Mouse (Mus musculus): ENCODE measurements around the gene Gucy1b2. TPM values are rescaled to one million over a fixed set of nuclear protein-coding genes. Genes with fewer than 3 reads are reported as not detected.

Gene Gucy1b2
- polyA plus RNA-seq, 1 experiment from 2014 or later = not detected

GRCm38 (mm10) chr14:62379391-62379790 is 76.7 kb downstream of the Gucy1b2 start:
- Histone ChIP-seq H3K4me3 (ENCODE audit: low read length) (no peak overlapping the region), H3K9me3 (ENCODE audit: low read length) (no peaks in the 10 kb centered on the region), H3K4me2 (replicated peaks; ENCODE audit: low read depth, low read length) (no peak overlapping the region), H3K27ac (ENCODE audit: low read length) (no peak overlapping the region), H3K36me3 (ENCODE audit: insufficient read depth, low read length) (peaks cover 5% of the 10 kb centered on the region; the same call in 1 of the 2 replicates), H3K9ac (replicated peaks; ENCODE audit: low read length) (no peak overlapping the region), H3K27me3 (ENCODE audit: insufficient read depth, low read length) (no peaks in the 10 kb centered on the region), H3K4me1 (ENCODE audit: insufficient read depth, low read length) (peaks cover 12% of the 10 kb centered on the region)
- ATAC-seq (ENCODE audit: low FRiP score, low TSS enrichment) = no peak
- WGBS = 96% methylated on average over 2 of the region's 2 CpGs

GRCm38 (mm10) chr14:62376115-62376514 is 80.0 kb downstream of the Gucy1b2 start:
- Histone ChIP-seq H3K27me3 (ENCODE audit: insufficient read depth, low read length) (no peaks in the 10 kb centered on the region), H3K27ac (ENCODE audit: low read length) (peak overlapping the region; percentile 22; the same call in 1 of the 2 replicates), H3K36me3 (ENCODE audit: insufficient read depth, low read length) (peaks cover 5% of the 10 kb centered on the region; the same call in 1 of the 2 replicates), H3K4me3 (ENCODE audit: low read length) (no peak overlapping the region), H3K4me1 (ENCODE audit: insufficient read depth, low read length) (peaks cover 34% of the 10 kb centered on the region), H3K4me2 (replicated peaks; ENCODE audit: low read depth, low read length) (no peak overlapping the region), H3K9ac (replicated peaks; ENCODE audit: low read length) (no peak overlapping the region), H3K9me3 (ENCODE audit: low read length) (no peaks in the 10 kb centered on the region)
- 68% methylated on average over 2 of the region's 2 CpGs for WGBS
- no peak for ATAC-seq (ENCODE audit: low FRiP score, low TSS enrichment)

GRCm38 (mm10) chr14:62375694-62376093 is 80.4 kb downstream of the Gucy1b2 start:
- Histone ChIP-seq H3K9ac (replicated peaks; ENCODE audit: low read length) (no peak overlapping the region), H3K4me3 (ENCODE audit: low read length) (no peak overlapping the region), H3K4me2 (replicated peaks; ENCODE audit: low read depth, low read length) (no peak overlapping the region), H3K27ac (ENCODE audit: low read length) (peak overlapping the region; percentile 22; the same call in 1 of the 2 replicates), H3K4me1 (ENCODE audit: insufficient read depth, low read length) (peaks cover 38% of the 10 kb centered on the region), H3K36me3 (ENCODE audit: insufficient read depth, low read length) (peaks cover 5% of the 10 kb centered on the region; the same call in 1 of the 2 replicates), H3K27me3 (ENCODE audit: insufficient read depth, low read length) (no peaks in the 10 kb centered on the region), H3K9me3 (ENCODE audit: low read length) (no peaks in the 10 kb centered on the region)
- no peak for ATAC-seq (ENCODE audit: low FRiP score, low TSS enrichment)

GRCm38 (mm10) chr14:62374001-62374400 is 82.1 kb downstream of the Gucy1b2 start:
- no peaks in the 10 kb centered on the region for H3K27me3 ChIP-seq (ENCODE audit: insufficient read depth, low read length)
- peak overlapping the region; percentile 13; the same call in 1 of the 2 replicates for H3K27ac ChIP-seq (ENCODE audit: low read length)
- no peak for ATAC-seq (ENCODE audit: low FRiP score, low TSS enrichment)
- H3K9me3 ChIP-seq (ENCODE audit: low read length) = no peaks in the 10 kb centered on the region
- H3K4me1 ChIP-seq (ENCODE audit: insufficient read depth, low read length) = peaks cover 39% of the 10 kb centered on the region
- no peak overlapping the region; the same call in 1 of the 2 replicates for H3K4me2 ChIP-seq (replicated peaks; ENCODE audit: low read depth, low read length)
- 37% methylated on average over 10 of the region's 10 CpGs for WGBS
- H3K4me3 ChIP-seq (ENCODE audit: low read length) = no peak overlapping the region
- peaks cover 5% of the 10 kb centered on the region; the same call in 1 of the 2 replicates for H3K36me3 ChIP-seq (ENCODE audit: insufficient read depth, low read length)
- H3K9ac ChIP-seq (replicated peaks; ENCODE audit: low read length) = no peak overlapping the region

GRCm38 (mm10) chr14:62370819-62371218 is 85.3 kb downstream of the Gucy1b2 start:
- H3K4me2 ChIP-seq (replicated peaks; ENCODE audit: low read depth, low read length) = no peak overlapping the region
- 21% methylated on average over 6 of the region's 6 CpGs for WGBS
- H3K4me1 ChIP-seq (ENCODE audit: insufficient read depth, low read length) = peaks cover 37% of the 10 kb centered on the region
- H3K9ac ChIP-seq (replicated peaks; ENCODE audit: low read length) = no peak overlapping the region
- no peak overlapping the region for H3K4me3 ChIP-seq (ENCODE audit: low read length)
- no peaks in the 10 kb centered on the region for H3K9me3 ChIP-seq (ENCODE audit: low read length)
- no peak for ATAC-seq (ENCODE audit: low FRiP score, low TSS enrichment)
- H3K36me3 ChIP-seq (ENCODE audit: insufficient read depth, low read length) = no peaks in the 10 kb centered on the region
- H3K27ac ChIP-seq (ENCODE audit: low read length) = peak overlapping the region; percentile 55
- no peaks in the 10 kb centered on the region for H3K27me3 ChIP-seq (ENCODE audit: insufficient read depth, low read length)

GRCm38 (mm10) chr14:62363774-62364173 is 92.3 kb downstream of the Gucy1b2 start:
- H3K36me3 ChIP-seq (ENCODE audit: insufficient read depth, low read length) = peaks cover 5% of the 10 kb centered on the region
- WGBS = 91% methylated on average over 2 of the region's 2 CpGs
- H3K4me3 ChIP-seq (ENCODE audit: low read length) = no peak overlapping the region
- H3K9ac ChIP-seq (replicated peaks; ENCODE audit: low read length) = no peak overlapping the region
- H3K27ac ChIP-seq (ENCODE audit: low read length) = no peak overlapping the region
- no peak for ATAC-seq (ENCODE audit: low FRiP score, low TSS enrichment)
- H3K9me3 ChIP-seq (ENCODE audit: low read length) = no peaks in the 10 kb centered on the region
- H3K27me3 ChIP-seq (ENCODE audit: insufficient read depth, low read length) = no peaks in the 10 kb centered on the region
- no peak overlapping the region for H3K4me2 ChIP-seq (replicated peaks; ENCODE audit: low read depth, low read length)
- H3K4me1 ChIP-seq (ENCODE audit: insufficient read depth, low read length) = no peaks in the 10 kb centered on the region

- H3K27ac ChIP-seq (ENCODE audit: low read length) = no peak overlapping the region
- 80% methylated on average over 8 of the region's 8 CpGs for WGBS
- H3K9me3 ChIP-seq (ENCODE audit: low read length) = no peaks in the 10 kb centered on the region
- no peak overlapping the region for H3K4me3 ChIP-seq (ENCODE audit: low read length)
- peaks cover 5% of the 10 kb centered on the region for H3K36me3 ChIP-seq (ENCODE audit: insufficient read depth, low read length)
- no peak for ATAC-seq (ENCODE audit: low FRiP score, low TSS enrichment)
- H3K27me3 ChIP-seq (ENCODE audit: insufficient read depth, low read length) = no peaks in the 10 kb centered on the region
- no peaks in the 10 kb centered on the region for H3K4me1 ChIP-seq (ENCODE audit: insufficient read depth, low read length)
- H3K4me2 ChIP-seq (replicated peaks; ENCODE audit: low read depth, low read length) = no peak overlapping the region
- no peak overlapping the region for H3K9ac ChIP-seq (replicated peaks; ENCODE audit: low read length)
These were observed 94.7 kb downstream of the Gucy1b2 start for GRCm38 (mm10) chr14:62361263-62361980.

- Histone ChIP-seq H3K4me1 (ENCODE audit: insufficient read depth, low read length) (no peaks in the 10 kb centered on the region), H3K27ac (ENCODE audit: low read length) (no peak overlapping the region), H3K4me3 (ENCODE audit: low read length) (no peak overlapping the region), H3K9ac (replicated peaks; ENCODE audit: low read length) (no peak overlapping the region), H3K36me3 (ENCODE audit: insufficient read depth, low read length) (no peaks in the 10 kb centered on the region), H3K4me2 (replicated peaks; ENCODE audit: low read depth, low read length) (no peak overlapping the region), H3K27me3 (ENCODE audit: insufficient read depth, low read length) (no peaks in the 10 kb centered on the region), H3K9me3 (ENCODE audit: low read length) (no peaks in the 10 kb centered on the region)
- 76% methylated on average over 7 of the region's 7 CpGs for WGBS
- ATAC-seq (ENCODE audit: low FRiP score, low TSS enrichment) = no peak
These were observed 100.9 kb downstream of the Gucy1b2 start for GRCm38 (mm10) chr14:62355201-62355600.

GRCm38 (mm10) chr14:62353793-62354192 is 102.3 kb downstream of the Gucy1b2 start:
- WGBS = 95% methylated on average over 5 of the region's 5 CpGs
- H3K9ac ChIP-seq (replicated peaks; ENCODE audit: low read length) = no peak overlapping the region
- no peaks in the 10 kb centered on the region for H3K4me1 ChIP-seq (ENCODE audit: insufficient read depth, low read length)

GRCm38 (mm10) chr14:62353372-62353771 is 102.7 kb downstream of the Gucy1b2 start:
- H3K27me3 ChIP-seq (ENCODE audit: insufficient read depth, low read length) = no peaks in the 10 kb centered on the region
- no peak overlapping the region for H3K9ac ChIP-seq (replicated peaks; ENCODE audit: low read length)
- no peak overlapping the region for H3K4me2 ChIP-seq (replicated peaks; ENCODE audit: low read depth, low read length)
- no peaks in the 10 kb centered on the region for H3K4me1 ChIP-seq (ENCODE audit: insufficient read depth, low read length)
- H3K27ac ChIP-seq (ENCODE audit: low read length) = no peak overlapping the region
- WGBS = 87% methylated on average over 9 of the region's 9 CpGs
- H3K4me3 ChIP-seq (ENCODE audit: low read length) = no peak overlapping the region
- no peaks in the 10 kb centered on the region for H3K36me3 ChIP-seq (ENCODE audit: insufficient read depth, low read length)
- no peaks in the 10 kb centered on the region for H3K9me3 ChIP-seq (ENCODE audit: low read length)
- ATAC-seq (ENCODE audit: low FRiP score, low TSS enrichment) = no peak

More at GRCm38 (mm10) chr14:62353793-62354192, 102.3 kb downstream of the Gucy1b2 start:
- no peaks in the 10 kb centered on the region for H3K27me3 ChIP-seq (ENCODE audit: insufficient read depth, low read length)
- no peak for ATAC-seq (ENCODE audit: low FRiP score, low TSS enrichment)
- H3K27ac ChIP-seq (ENCODE audit: low read length) = no peak overlapping the region
- no peaks in the 10 kb centered on the region for H3K9me3 ChIP-seq (ENCODE audit: low read length)
- H3K36me3 ChIP-seq (ENCODE audit: insufficient read depth, low read length) = no peaks in the 10 kb centered on the region
- no peak overlapping the region for H3K4me3 ChIP-seq (ENCODE audit: low read length)
- H3K4me2 ChIP-seq (replicated peaks; ENCODE audit: low read depth, low read length) = no peak overlapping the region
